Mouse (Mus musculus) MEL (cell line): ENCODE measurements around the gene Diras1. TPM values are rescaled to one million over a fixed set of nuclear protein-coding genes. Genes with fewer than 3 reads are reported as not detected.

ENCODE experiments used
- DNase-seq: peaks from one replicate; pipeline ENCODE4 v3.0.0; 2011; ENCODE audit warnings: low read depth, low spot score
- H3K27ac ChIP-seq: 2 replicates; pipeline ENCODE4 v1.5.1; 2012; ENCODE audit warnings: low read depth, mild to moderate bottlenecking, control low read depth, low read length, moderate library complexity; ENCODE audit not compliant: control insufficient read depth
- H3K27me3 ChIP-seq, 2 experiments: fragments of 150-350 bp in 1 of 2; sonication (generic) in 1 of 2; 2 replicates each; pipeline ENCODE4 v1.6.1; 2012; ENCODE audit warnings: low read length in 2 of 2, mild to moderate bottlenecking in 2 of 2, improper control_type of control experiment in 1 of 2, moderate library complexity in 1 of 2; ENCODE audit not compliant: insufficient read depth in 2 of 2, control insufficient read depth in 1 of 2
- H3K36me3 ChIP-seq, 2 experiments: 2 replicates each; pipeline ENCODE4 v1.6.1; 2012 to 2014; ENCODE audit warnings: low read length in 2 of 2, improper control_type of control experiment in 1 of 2, inconsistent platforms in 1 of 2, mild to moderate bottlenecking in 1 of 2; ENCODE audit not compliant: insufficient read depth in 2 of 2, control insufficient read depth in 1 of 2
- H3K4me1 ChIP-seq, 2 experiments: fragments of 150-350 bp in 1 of 2; sonication (generic) in 1 of 2; 2 replicates each; pipeline ENCODE4 v1.6.1; 2012; ENCODE audit warnings: low read length in 2 of 2, improper control_type of control experiment in 1 of 2, mild to moderate bottlenecking in 1 of 2; ENCODE audit not compliant: insufficient read depth in 2 of 2, control insufficient read depth in 1 of 2
- H3K4me3 ChIP-seq, 2 experiments: fragments of 150-350 bp in 1 of 2; sonication (generic) in 1 of 2; 2 replicates each; pipeline ENCODE4 v1.5.1; 2012; ENCODE audit warnings: low read depth in 2 of 2, low read length in 2 of 2, mild to moderate bottlenecking in 2 of 2, moderate library complexity in 2 of 2, control low read depth in 1 of 2, improper control_type of control experiment in 1 of 2; ENCODE audit not compliant: control insufficient read depth in 1 of 2, insufficient read depth in 1 of 2
- H3K79me2 ChIP-seq: 2 replicates; pipeline ENCODE4 v1.6.1; 2012; ENCODE audit warnings: mild to moderate bottlenecking, low read length, moderate library complexity; ENCODE audit not compliant: control insufficient read depth, poor library complexity, insufficient read depth
- H3K9ac ChIP-seq: 2 replicates; pipeline ENCODE4 v1.6.1; 2012; ENCODE audit warnings: low read depth, mild to moderate bottlenecking, control low read depth, low read length, moderate library complexity; ENCODE audit not compliant: control insufficient read depth, poor library complexity, severe bottlenecking
- H3K9me3 ChIP-seq: fragments of 150-350 bp; sonication (generic); replicated peaks from 2 replicates; pipeline ENCODE4 v1.6.1; 2012; ENCODE audit warnings: mild to moderate bottlenecking, low read length, improper control_type of control experiment, moderate library complexity; ENCODE audit not compliant: insufficient read depth
- BHLHE40 ChIP-seq: IDR thresholded peaks from 2 replicates; pipeline ENCODE4 v1.6.1; 2012; ENCODE audit warnings: low read depth, mild to moderate bottlenecking, inconsistent platforms, low read length, improper control_type of control experiment, borderline replicate concordance
- CTCF ChIP-seq, 3 experiments: IDR thresholded peaks in 2 of 3; conservative IDR thresholded peaks in 1 of 3; 2 replicates each; pipeline ENCODE4 v1.5.1; 2011 to 2012; ENCODE audit warnings: low read length in 3 of 3, low read depth in 2 of 3, mild to moderate bottlenecking in 2 of 3, improper control_type of control experiment in 1 of 3, inconsistent platforms in 1 of 3, mixed read lengths in 1 of 3, moderate library complexity in 1 of 3; ENCODE audit not compliant: control insufficient read depth in 1 of 3, insufficient read depth in 1 of 3, poor library complexity in 1 of 3, severe bottlenecking in 1 of 3
- E2F4 ChIP-seq: IDR thresholded peaks from 2 replicates; pipeline ENCODE4 v1.6.1; 2011; ENCODE audit warnings: low read depth, low read length, improper control_type of control experiment, borderline replicate concordance
- ELF1 ChIP-seq: IDR thresholded peaks from 2 replicates; pipeline ENCODE4 v1.6.1; 2014; ENCODE audit warnings: low read depth, mild to moderate bottlenecking, inconsistent platforms, low read length, improper control_type of control experiment, moderate library complexity
- EP300 ChIP-seq, 2 experiments: IDR thresholded peaks; 2 replicates each; pipeline ENCODE4 v1.6.1; 2011; ENCODE audit warnings: improper control_type of control experiment in 2 of 2, low read length in 2 of 2, low read depth in 1 of 2, mild to moderate bottlenecking in 1 of 2
- ETS1 ChIP-seq: IDR thresholded peaks from 2 replicates; pipeline ENCODE4 v1.6.1; 2012; ENCODE audit warnings: low read depth, mild to moderate bottlenecking, inconsistent platforms, low read length, improper control_type of control experiment, moderate library complexity
- GABPA ChIP-seq: IDR thresholded peaks from 2 replicates; pipeline ENCODE4 v1.6.1; 2012; ENCODE audit warnings: low read depth, mild to moderate bottlenecking, inconsistent platforms, low read length, improper control_type of control experiment, moderate library complexity
- HCFC1 ChIP-seq: IDR thresholded peaks from 2 replicates; pipeline ENCODE4 v1.6.1; 2012; ENCODE audit warnings: low read depth, mild to moderate bottlenecking, inconsistent platforms, low read length, improper control_type of control experiment, moderate library complexity
- KAT2A ChIP-seq: conservative IDR thresholded peaks from 2 replicates; pipeline ENCODE4 v1.6.1; 2012; ENCODE audit warnings: low read depth, low read length, improper control_type of control experiment, inconsistent platforms
- MAFK ChIP-seq: IDR thresholded peaks from 2 replicates; pipeline ENCODE4 v1.6.1; 2011; ENCODE audit warnings: low read depth, mild to moderate bottlenecking, low read length, improper control_type of control experiment, borderline replicate concordance
- MAZ ChIP-seq: IDR thresholded peaks from 2 replicates; pipeline ENCODE4 v1.6.1; 2012; ENCODE audit warnings: low read depth, mild to moderate bottlenecking, inconsistent platforms, low read length, improper control_type of control experiment
- MEF2A ChIP-seq: IDR thresholded peaks from 2 replicates; pipeline ENCODE4 v1.6.1; 2014; ENCODE audit warnings: low read depth, mild to moderate bottlenecking, inconsistent platforms, low read length, improper control_type of control experiment; ENCODE audit not compliant: poor library complexity, insufficient replicate concordance, severe bottlenecking; ENCODE audit errors: extremely low read depth
- MYB ChIP-seq: IDR thresholded peaks from 2 replicates; pipeline ENCODE4 v1.6.1; 2011; ENCODE audit warnings: mild to moderate bottlenecking, low read depth, low read length, improper control_type of control experiment
- NRF1 ChIP-seq: IDR thresholded peaks from 2 replicates; pipeline ENCODE4 v1.6.1; 2014; ENCODE audit warnings: low read depth, mild to moderate bottlenecking, inconsistent platforms, low read length, improper control_type of control experiment, moderate library complexity; ENCODE audit not compliant: poor library complexity, insufficient read depth, severe bottlenecking
- POLR2A ChIP-seq, 2 experiments: IDR thresholded peaks; 2 replicates each; pipeline ENCODE4 v1.6.1; 2011 to 2012; ENCODE audit warnings: low read length in 2 of 2, mild to moderate bottlenecking in 2 of 2, control low read depth in 1 of 2, improper control_type of control experiment in 1 of 2, low read depth in 1 of 2, moderate library complexity in 1 of 2; ENCODE audit not compliant: control insufficient read depth in 1 of 2, insufficient read depth in 1 of 2, poor library complexity in 1 of 2
- POLR2AphosphoS2 ChIP-seq: IDR thresholded peaks from 2 replicates; pipeline ENCODE4 v1.6.1; 2011; ENCODE audit warnings: low read length, improper control_type of control experiment
- POLR2AphosphoS5 ChIP-seq: IDR thresholded peaks from 2 replicates; pipeline ENCODE4 v1.6.1; 2012; ENCODE audit warnings: low read depth, borderline replicate concordance, mild to moderate bottlenecking, inconsistent platforms, low read length, moderate library complexity, mixed read lengths
- RAD21 ChIP-seq: IDR thresholded peaks from 2 replicates; pipeline ENCODE4 v1.6.1; 2011; ENCODE audit warnings: mild to moderate bottlenecking, low read depth, low read length, improper control_type of control experiment
- RCOR1 ChIP-seq: IDR thresholded peaks from 2 replicates; pipeline ENCODE4 v1.6.1; 2012; ENCODE audit warnings: low read depth, mild to moderate bottlenecking, inconsistent platforms, low read length, improper control_type of control experiment
- SIN3A ChIP-seq: IDR thresholded peaks from 2 replicates; pipeline ENCODE4 v1.6.1; 2012; ENCODE audit warnings: low read length, improper control_type of control experiment, inconsistent platforms
- TAL1 ChIP-seq: IDR thresholded peaks from 2 replicates; pipeline ENCODE4 v1.6.1; 2012; ENCODE audit warnings: mild to moderate bottlenecking, inconsistent platforms, low read length, moderate library complexity, mixed read lengths
- TBP ChIP-seq: IDR thresholded peaks from 2 replicates; pipeline ENCODE4 v1.8.0; 2011; ENCODE audit warnings: low read depth, low read length, improper control_type of control experiment
- TCF12 ChIP-seq: IDR thresholded peaks from 2 replicates; pipeline ENCODE4 v1.6.1; 2014; ENCODE audit warnings: low read depth, mild to moderate bottlenecking, inconsistent platforms, low read length, improper control_type of control experiment, moderate library complexity
- UBTF ChIP-seq: IDR thresholded peaks from 2 replicates; pipeline ENCODE4 v1.6.1; 2012; ENCODE audit warnings: low read depth, mild to moderate bottlenecking, inconsistent platforms, low read length, improper control_type of control experiment, moderate library complexity, borderline replicate concordance; ENCODE audit not compliant: insufficient read depth
- USF1 ChIP-seq: IDR thresholded peaks from 2 replicates; pipeline ENCODE4 v1.6.1; 2014; ENCODE audit warnings: low read depth, mild to moderate bottlenecking, inconsistent platforms, low read length, improper control_type of control experiment, moderate library complexity
- USF2 ChIP-seq, 2 experiments: IDR thresholded peaks; 2 replicates each; pipeline ENCODE4 v1.6.1; 2011 to 2012; ENCODE audit warnings: improper control_type of control experiment in 2 of 2, low read length in 2 of 2, borderline replicate concordance in 1 of 2, inconsistent platforms in 1 of 2, low read depth in 1 of 2, mild to moderate bottlenecking in 1 of 2; ENCODE audit not compliant: insufficient read depth in 1 of 2
- ZC3H11A ChIP-seq: IDR thresholded peaks from 2 replicates; pipeline ENCODE4 v1.6.1; 2012; ENCODE audit warnings: low read depth, mild to moderate bottlenecking, inconsistent platforms, low read length, improper control_type of control experiment
- ZKSCAN1 ChIP-seq: IDR thresholded peaks from 2 replicates; pipeline ENCODE4 v1.6.1; 2012; ENCODE audit warnings: low read depth, mild to moderate bottlenecking, inconsistent platforms, low read length, improper control_type of control experiment, moderate library complexity
- ZMIZ1 ChIP-seq: IDR thresholded peaks from 2 replicates; pipeline ENCODE4 v1.6.1; 2012; ENCODE audit warnings: low read depth, mild to moderate bottlenecking, inconsistent platforms, low read length, improper control_type of control experiment, moderate library complexity
- ZNF384 ChIP-seq: IDR thresholded peaks from 2 replicates; pipeline ENCODE4 v1.6.1; 2012; ENCODE audit warnings: low read depth, mild to moderate bottlenecking, inconsistent platforms, low read length, improper control_type of control experiment
- polyA plus RNA-seq, 2 experiments: library from polyadenylated mRNA; stranded (reverse) in 1 of 2; unstranded in 1 of 2; fragments of >175 nt in 1 of 2; fragments of >200 nt in 1 of 2; gene quantifications; 2 replicates each; pipeline versions ENCODE4 v1.2.1 to v1.2.4; 2012; ENCODE audit warnings: low replicate concordance in 2 of 2, low read depth in 1 of 2; ENCODE audit not compliant: insufficient read length in 2 of 2, insufficient read depth in 1 of 2, missing spikeins in 1 of 2
- total RNA-seq: library from RNA; depleted of rRNA; stranded (reverse); fragments of 300-350 nt; gene quantifications from 2 replicates; pipeline ENCODE4 v1.2.3, GENCODE M21; 2012

The Diras1 gene
- total and polyA plus RNA-seq, 3 experiments, result 0.04 TPM; not detected in 2

GRCm38 (mm10) chr10:81015666-81016065, 9.8 kb downstream of the Diras1 start:
- no peaks in the 10 kb centered on the region for H3K27me3 ChIP-seq
- no peak for DNase-seq
- H3K9me3 ChIP-seq, result no peaks in the 10 kb centered on the region

GRCm38 (mm10) chr10:81014393-81015384, 10.8 kb downstream of the Diras1 start, which contains the start of gene Gng7:
TSS of gene Gng7 (minus strand) at chr10:81014945.
- peaks cover 2 to 19% of the 10 kb centered on the region in 2 experiments; a peak in 3 of 4 replicates for H3K4me1 ChIP-seq
- peak; percentile 97 for DNase-seq
- H3K79me2 ChIP-seq, result no peaks in the 10 kb centered on the region
- H3K27ac ChIP-seq, result no peak within 1 kb of the TSS
- peak within 1 kb of the TSS; percentile 54 to 83 for H3K4me3 ChIP-seq
- peak within 1 kb of the TSS; percentile 53 for H3K9ac ChIP-seq
- no peaks in the 10 kb centered on the region for H3K9me3 ChIP-seq
- H3K27me3 ChIP-seq, result no peaks in the 10 kb centered on the region
- peaks cover 0 to 4% of the 10 kb centered on the region in 2 experiments; a peak in 2 of 4 replicates for H3K36me3 ChIP-seq
- peak; percentile 78 for TF ChIP-seq ZMIZ1
- no peak for TF ChIP-seq ZNF384
- TF ChIP-seq ZKSCAN1, result no peak
- no peak for TF ChIP-seq ZC3H11A
- TF ChIP-seq KAT2A, result no peak; the same call in 1 of the 2 replicates
- TF ChIP-seq MAFK, result no peak
- no peak for TF ChIP-seq POLR2AphosphoS5
- peak; percentile 72; the same call in 1 of the 2 replicates for TF ChIP-seq POLR2AphosphoS2
- TF ChIP-seq EP300 (IDR thresholded peaks at IDR 0.05; ENCODE audit: low read depth in 1 of 2, low read length in 2 of 2), result no peak
- TF ChIP-seq GABPA, result no peak
- TF ChIP-seq TAL1, result no peak
- TF ChIP-seq E2F4, result no peak
- TF ChIP-seq UBTF, result no peak
- TF ChIP-seq POLR2A (IDR thresholded peaks at IDR 0.05; ENCODE audit: control insufficient read depth in 1 of 2, insufficient read depth in 1 of 2, low read depth in 1 of 2, low read length in 2 of 2, poor library complexity in 1 of 2), result peak; percentile 58 to 80
- 0 out of 2 replicates have a peak, but pooled peaks have one; percentile 46 for TF ChIP-seq ELF1
- no peak for TF ChIP-seq MYB
- TF ChIP-seq USF1, result no peak
- no peak for TF ChIP-seq USF2 (IDR thresholded peaks at IDR 0.05; ENCODE audit: borderline replicate concordance in 1 of 2, insufficient read depth in 1 of 2, low read depth in 1 of 2, low read length in 2 of 2)
- peak; percentile 60; the same call in 1 of the 2 replicates for TF ChIP-seq MAZ
- TF ChIP-seq CTCF (IDR thresholded peaks at IDR 0.05 in 2 of 3, conservative IDR thresholded peaks at IDR 0.05 in 1 of 3; ENCODE audit: control insufficient read depth in 1 of 3, insufficient read depth in 1 of 3, low read depth in 2 of 3, low read length in 3 of 3, poor library complexity in 1 of 3, severe bottlenecking in 1 of 3), result no peak
- peak; percentile 55; the same call in 1 of the 2 replicates for TF ChIP-seq HCFC1
- no peak for TF ChIP-seq RAD21
- 0 out of 2 replicates have a peak, but pooled peaks have one; percentile 38 for TF ChIP-seq TBP
- TF ChIP-seq BHLHE40, result no peak

More at GRCm38 (mm10) chr10:81015666-81016065, 9.8 kb downstream of the Diras1 start:
- peaks cover 0 to 4% of the 10 kb centered on the region in 2 experiments; a peak in 2 of 4 replicates for H3K36me3 ChIP-seq
- TF ChIP-seq ETS1, result no peak
- no peak for TF ChIP-seq ZMIZ1
- TF ChIP-seq MEF2A, result no peak
- TF ChIP-seq RCOR1, result no peak
- TF ChIP-seq SIN3A, result no peak
- TF ChIP-seq ELF1, result no peak
- TF ChIP-seq TCF12, result no peak
- TF ChIP-seq CTCF (IDR thresholded peaks at IDR 0.05 in 2 of 3, conservative IDR thresholded peaks at IDR 0.05 in 1 of 3; ENCODE audit: control insufficient read depth in 1 of 3, insufficient read depth in 1 of 3, low read depth in 2 of 3, low read length in 3 of 3, poor library complexity in 1 of 3, severe bottlenecking in 1 of 3), result no peak
- TF ChIP-seq ZNF384, result no peak
- TF ChIP-seq NRF1, result no peak
- H3K9ac ChIP-seq, result no peak overlapping the region
- H3K27ac ChIP-seq, result no peak overlapping the region
- H3K4me3 ChIP-seq, result no peak overlapping the region
- no peaks in the 10 kb centered on the region for H3K79me2 ChIP-seq
- peaks cover 2 to 19% of the 10 kb centered on the region in 2 experiments; a peak in 3 of 4 replicates for H3K4me1 ChIP-seq
